Mouse (Mus musculus): ENCODE results near the gene Tacc3.

Tacc3 gene

GRCm38 (mm10) chr5:33720852-33721490 lies 63.0 kb downstream of the Tacc3 start:
- POLR2A ChIA-PET: interaction anchor here in 3 of 4 experiments (0.9 to 14.2 kb wide), 15 partner anchors 8 to 215 kb away, joined by 3 to 152 read pairs (median 4); partner anchors contain the start of genes Slbp (in 2 of the 3) and Nelfa (in 1 of the 3)
- CTCF ChIA-PET: interaction anchor here in 2 of 4 experiments (1.0 to 4.8 kb wide), 6 partner anchors 10 to 80 kb away, joined by 3 to 18 read pairs (median 4); no protein-coding TSS in a partner anchor

- ChIA-PET POLR2A (interaction anchor here in 3 of 4 experiments (0.7 to 14.2 kb wide), 21 partner anchors 9 to 181 kb away, joined by 3 to 152 read pairs (median 4); partner anchors contain the start of genes Slbp (in 3 of the 3) and Letm1 (in 1 of the 3)), CTCF (interaction anchor here in 3 of 4 experiments (0.6 to 4.8 kb wide), 9 partner anchors 11 to 567 kb away, joined by 3 to 18 read pairs (median 4); partner anchors contain the start of genes Cfap99 (in 1 of the 3) and Zfyve28 (in 1 of the 3))
Measured at GRCm38 (mm10) chr5:33721541-33722265, 63.8 kb downstream of the Tacc3 start, which contains the start of gene Fgfr3. Gene Fgfr3 (plus strand): TSS chr5:33721674.

GRCm38 (mm10) chr5:33722266-33723018 lies 64.5 kb downstream of the Tacc3 start:
- POLR2A ChIA-PET: interaction anchor here in 3 of 4 experiments (0.7 to 14.2 kb wide), 19 partner anchors 9 to 344 kb away, joined by 3 to 152 read pairs (median 5); partner anchors contain the start of genes Slbp (in 3 of the 3), Letm1 (in 1 of the 3) and Uvssa (in 1 of the 3)

GRCm38 (mm10) chr5:33723019-33723640 lies 65.2 kb downstream of the Tacc3 start:
- ChIA-PET CTCF (interaction anchor here in 2 of 4 experiments (0.7 to 4.8 kb wide), 7 partner anchors 10 to 298 kb away, joined by 3 to 18 read pairs (median 3); no protein-coding TSS in a partner anchor), POLR2A (interaction anchor here in 3 of 4 experiments (1.0 to 14.2 kb wide), 24 partner anchors 8 to 345 kb away, joined by 3 to 152 read pairs (median 4); partner anchors contain the start of genes Slbp (in 3 of the 3), Fam53a (in 1 of the 3), Gm9903 (in 1 of the 3) and Letm1 (in 1 of the 3))

More at GRCm38 (mm10) chr5:33722266-33723018, 64.5 kb downstream of the Tacc3 start:
- CTCF ChIA-PET: interaction anchor here in 3 of 4 experiments (0.6 to 4.8 kb wide), 8 partner anchors 10 to 566 kb away, joined by 3 to 18 read pairs (median 4); partner anchors contain the start of genes Cfap99 (in 1 of the 3) and Zfyve28 (in 1 of the 3)

GRCm38 (mm10) chr5:33723641-33724465 lies 65.9 kb downstream of the Tacc3 start:
- ChIA-PET POLR2A (interaction anchor here in 2 of 4 experiments (0.6 to 14.2 kb wide), 19 partner anchors 14 to 388 kb away, joined by 3 to 152 read pairs (median 4); partner anchors contain the start of genes Fam53a (in 1 of the 2), Gm9903 (in 1 of the 2), Letm1 (in 1 of the 2) and Maea (in 1 of the 2)), CTCF (interaction anchor here in 3 of 4 experiments (0.7 to 4.8 kb wide), 6 partner anchors 9 to 297 kb away, joined by 3 to 18 read pairs (median 4); no protein-coding TSS in a partner anchor)

- ChIA-PET POLR2A (interaction anchor here in 3 of 4 experiments (0.9 to 14.2 kb wide), 10 partner anchors 21 to 225 kb away, joined by 3 to 152 read pairs (median 3); partner anchors contain the start of gene Slbp (in 1 of the 3)), CTCF (interaction anchor here (0.5 to 3.8 kb wide), 10 partner anchors 8 to 62 kb away, joined by 3 to 16 read pairs (median 4); no protein-coding TSS in a partner anchor)
Measured at GRCm38 (mm10) chr5:33726081-33726647, 68.2 kb downstream of the Tacc3 start.

- CTCF ChIA-PET: interaction anchor here (1.0 to 3.8 kb wide), 7 partner anchors 9 to 62 kb away, joined by 3 to 16 read pairs (median 4); no protein-coding TSS in a partner anchor
- POLR2A ChIA-PET: interaction anchor here in 3 of 4 experiments (0.9 to 14.2 kb wide), 11 partner anchors 9 to 225 kb away, joined by 3 to 152 read pairs (median 3); partner anchors contain the start of gene Slbp (in 1 of the 3)
Measured at GRCm38 (mm10) chr5:33726891-33727290, 69.0 kb downstream of the Tacc3 start.
